Mouse (Mus musculus): ENCODE data around the gene 1700025F22Rik. TPM values are rescaled to one million over a fixed set of nuclear protein-coding genes. Genes with fewer than 3 reads are reported as not detected.
"Not testable (repeated sequence)": the region's sequence is repeated elsewhere in the genome, so short reads cannot be mapped to it uniquely, and the experiment has no call there.

1700025F22Rik gene
- total RNA-seq (2021): not detected
- long read RNA-seq, experiment 1: 0 reads
- long read RNA-seq, experiment 2: 0 reads

DNA sequence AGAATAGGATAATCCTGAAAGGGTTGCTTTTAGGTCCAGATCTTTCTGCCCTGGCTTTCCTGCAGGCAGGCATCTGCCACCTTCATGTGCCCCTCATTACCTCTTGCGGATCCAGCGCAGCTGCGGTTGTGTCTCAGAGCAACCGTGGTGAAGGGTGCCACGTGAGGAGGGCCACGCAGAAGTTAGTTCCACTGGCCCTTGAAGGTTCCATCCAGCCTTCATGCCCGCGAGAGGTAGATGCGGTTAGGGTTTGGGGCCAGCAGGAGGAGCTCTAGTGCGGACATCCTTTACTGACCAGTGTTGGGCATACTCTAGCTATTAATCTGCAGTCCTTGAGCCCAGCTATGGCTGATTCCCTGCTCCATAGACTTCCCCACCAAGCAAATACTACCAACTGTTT is at the start of gene 1700025F22Rik:
Gene 1700025F22Rik (minus strand): TSS at position 149 of the 400 bp plus-strand sequence.
- intact Hi-C loops (cut with DNase I; ENCODE audit: low total_unique reads): no loop called here
- DNase-seq: no peak

DNA sequence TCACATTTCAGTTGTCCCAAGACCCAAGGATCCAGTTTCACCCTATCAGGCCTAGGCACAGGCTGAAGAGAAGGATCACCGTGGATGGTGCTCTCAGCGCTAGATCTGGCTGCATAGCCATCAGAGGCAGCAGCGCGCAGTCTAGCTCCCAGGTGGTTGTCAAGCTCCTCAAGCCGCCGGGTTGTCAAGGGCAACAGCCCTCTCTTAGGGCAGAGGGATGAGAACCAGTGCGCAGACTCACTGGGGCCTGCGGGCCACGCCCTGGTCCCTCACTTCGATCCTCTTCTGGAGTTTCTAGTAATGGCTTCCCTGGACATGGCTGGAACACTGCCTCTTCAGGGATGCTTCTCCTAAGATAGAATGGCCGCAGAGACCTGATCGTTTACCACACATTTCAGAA is 31.4 kb upstream of the 1700025F22Rik start, which contains the start of gene Ms4a13:
Gene Ms4a13 (minus strand): TSS at position 192 of the 400 bp plus-strand sequence.
- intact Hi-C loops (cut with DNase I; ENCODE audit: low total_unique reads): no loop called here
- DNase-seq: no peak

DNA sequence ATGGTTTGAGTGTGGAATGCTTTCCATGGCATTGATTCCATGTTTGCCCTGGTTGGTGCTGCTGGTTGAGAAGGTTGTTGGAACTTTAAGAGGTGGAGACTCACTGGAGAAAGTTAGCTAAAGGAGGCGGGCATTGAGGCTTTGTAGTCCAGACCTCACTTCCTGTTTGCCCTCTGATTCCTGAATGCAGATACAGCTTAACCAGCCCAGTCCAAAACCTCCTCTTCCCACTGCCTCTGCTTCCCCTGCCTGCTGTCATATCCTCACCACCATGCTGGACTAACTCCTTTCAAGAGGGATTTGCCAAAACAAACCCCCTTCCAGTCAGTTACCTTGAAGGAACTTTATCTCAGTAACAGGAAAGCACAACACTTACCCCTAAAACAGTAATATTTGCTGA is 27.4 kb upstream of the 1700025F22Rik start:
- intact Hi-C loops (cut with DNase I; ENCODE audit: low total_unique reads): no loop called here
- no peak for DNase-seq

DNA sequence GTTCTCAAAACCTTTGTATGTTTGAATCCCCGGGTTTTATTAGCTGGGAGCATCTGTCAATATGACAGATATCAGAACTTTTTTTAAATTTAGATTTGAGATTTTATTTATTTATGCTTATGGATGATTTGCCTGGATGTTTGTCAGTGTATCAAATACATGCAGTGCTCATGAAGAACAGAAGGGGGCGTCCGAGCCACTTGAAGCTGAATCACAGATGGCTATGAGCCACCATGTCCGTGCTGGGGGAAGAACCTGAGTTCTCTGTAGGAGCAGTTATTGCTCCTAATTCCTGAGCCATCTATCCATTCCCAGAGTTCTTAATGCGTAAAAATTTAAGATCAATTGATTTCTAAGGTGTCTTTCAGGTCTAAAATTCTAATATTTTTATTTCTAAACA is 19.0 kb upstream of the 1700025F22Rik start:
- DNase-seq: peak; percentile 22
- intact Hi-C loops (cut with DNase I; ENCODE audit: low total_unique reads): no loop called here

DNA sequence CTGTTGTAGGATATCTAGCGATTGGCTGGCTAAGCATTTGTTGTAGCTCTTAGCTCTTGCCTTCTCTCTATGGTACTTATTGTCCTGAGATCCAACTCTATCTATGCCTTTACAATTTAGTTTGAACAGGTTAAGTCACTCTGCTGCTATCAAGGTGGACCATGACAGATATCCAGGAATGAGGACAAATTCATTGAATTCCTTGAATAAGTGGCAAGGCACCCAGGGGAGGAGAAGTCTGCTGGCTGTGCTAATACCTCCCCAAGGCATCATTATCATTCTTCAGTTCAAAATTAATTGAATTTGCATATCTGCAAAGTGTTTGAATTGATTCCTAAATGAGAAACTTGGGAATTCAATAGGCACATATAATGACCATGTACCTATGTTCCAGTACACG is 12.3 kb upstream of the 1700025F22Rik start:
- intact Hi-C loops (cut with DNase I; ENCODE audit: low total_unique reads): no loop called here
- no peak for DNase-seq

DNA sequence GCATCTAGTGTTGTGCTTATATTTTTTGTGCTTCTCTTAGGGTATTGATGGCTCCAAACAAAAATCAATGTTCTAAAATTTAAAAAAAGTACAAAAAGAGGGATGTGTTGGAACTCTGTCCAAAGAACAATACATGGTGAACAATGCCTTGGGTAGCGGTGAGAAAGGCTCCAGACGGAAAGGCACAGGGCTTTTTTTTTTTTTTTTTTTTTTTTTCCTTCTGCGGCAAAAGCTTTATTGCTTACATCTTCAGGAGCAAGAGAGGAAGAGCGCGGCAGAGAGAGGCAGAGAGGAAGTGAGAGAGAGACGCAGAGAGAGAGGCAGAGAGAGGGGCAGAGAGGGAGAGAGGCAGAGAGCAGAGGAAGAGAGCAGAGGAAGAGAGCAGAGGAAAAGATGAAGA is 7.2 kb downstream of the 1700025F22Rik start:
- intact Hi-C loops (cut with DNase I; ENCODE audit: low total_unique reads): not testable (repeated sequence)

DNA sequence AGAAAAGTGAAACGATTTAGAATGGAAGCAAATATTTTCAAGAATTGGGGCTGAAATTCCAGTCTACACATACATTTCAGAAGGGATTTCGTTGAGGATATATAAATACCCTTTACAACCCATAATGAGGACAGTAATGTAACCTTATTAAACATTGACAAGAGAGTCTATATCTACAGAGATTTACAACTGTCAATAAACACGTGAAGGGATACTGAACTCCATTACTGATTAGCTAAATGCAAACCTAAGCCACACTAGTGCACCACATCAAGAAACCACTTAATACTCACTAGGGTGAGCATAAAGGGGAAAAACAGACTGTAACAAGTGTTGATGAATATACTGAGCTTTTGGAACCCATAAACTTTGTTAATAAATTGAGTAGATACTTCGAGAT is 29.8 kb downstream of the 1700025F22Rik start:
- DNase-seq: no peak
- intact Hi-C loops (cut with DNase I; ENCODE audit: low total_unique reads): no loop called here

More for the DNA sequence above, 7.2 kb downstream of the 1700025F22Rik start:
- DNase-seq: not testable (repeated sequence)

DNA sequence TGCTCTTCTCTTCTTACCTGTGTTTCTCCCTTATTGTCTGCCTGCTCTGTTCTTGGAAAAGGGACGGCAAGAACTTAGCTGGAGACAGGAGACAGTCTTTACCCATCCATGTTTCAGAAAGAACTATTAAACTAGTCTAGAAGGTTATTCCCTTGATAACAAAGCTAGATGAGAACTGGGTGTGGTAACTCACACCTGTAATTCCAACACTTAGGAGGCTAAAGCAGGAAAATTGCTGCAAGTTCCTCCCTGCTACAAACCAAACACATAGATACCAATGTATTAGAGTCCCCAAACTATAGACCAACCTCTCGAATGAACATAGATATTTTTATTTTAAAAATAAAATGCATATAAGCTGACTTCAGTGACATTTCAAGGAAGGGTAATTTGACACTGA is 30.3 kb downstream of the 1700025F22Rik start:
- no peak for DNase-seq
- intact Hi-C loops (cut with DNase I; ENCODE audit: low total_unique reads): no loop called here

DNA sequence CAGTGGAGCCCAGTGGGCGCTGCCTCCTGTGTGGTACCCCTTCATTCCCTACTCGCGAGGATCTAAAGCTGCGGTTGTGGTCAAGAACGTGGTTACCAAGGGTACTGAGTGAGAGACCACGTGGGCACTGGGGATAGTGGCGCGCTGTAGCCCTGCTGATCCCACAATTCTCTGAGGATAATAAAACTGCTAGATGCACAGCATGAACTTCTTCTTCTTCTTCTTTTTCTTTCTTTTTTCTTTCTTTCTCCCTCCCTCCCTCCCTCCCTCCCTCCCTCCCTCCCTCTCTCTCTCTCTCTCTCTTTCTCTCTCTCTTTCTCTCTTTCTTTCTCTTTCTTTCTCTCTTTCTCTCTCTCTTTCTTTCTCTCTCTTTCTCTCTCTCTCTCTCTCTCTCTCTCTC is 34.3 kb downstream of the 1700025F22Rik start, which contains the start of gene 1700017D01Rik:
Gene 1700017D01Rik (minus strand): TSS at position 101 of the 400 bp plus-strand sequence.
- DNase-seq; intact Hi-C loops (cut with DNase I; ENCODE audit: low total_unique reads): not testable (repeated sequence)

DNA sequence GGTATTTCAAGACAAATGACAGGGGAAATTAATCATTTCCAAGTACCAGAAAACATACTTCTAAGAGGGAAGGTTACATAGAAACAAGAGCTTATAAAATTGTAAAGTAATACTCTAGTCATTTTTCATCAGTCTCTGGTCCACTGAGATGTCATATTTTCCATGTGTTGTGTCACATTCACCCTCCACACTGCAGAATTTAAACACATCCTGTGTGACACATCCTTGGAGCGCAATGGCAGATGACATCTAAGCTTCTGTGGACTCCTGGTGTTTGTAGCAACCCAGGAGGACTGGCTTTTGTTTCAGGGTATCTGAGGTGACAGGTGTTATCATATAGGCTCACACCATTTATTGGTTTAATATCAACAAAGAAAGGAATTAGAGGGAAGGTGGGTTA is 35.4 kb downstream of the 1700025F22Rik start:
- no peak for DNase-seq
- intact Hi-C loops (cut with DNase I; ENCODE audit: low total_unique reads): no loop called here

DNA sequence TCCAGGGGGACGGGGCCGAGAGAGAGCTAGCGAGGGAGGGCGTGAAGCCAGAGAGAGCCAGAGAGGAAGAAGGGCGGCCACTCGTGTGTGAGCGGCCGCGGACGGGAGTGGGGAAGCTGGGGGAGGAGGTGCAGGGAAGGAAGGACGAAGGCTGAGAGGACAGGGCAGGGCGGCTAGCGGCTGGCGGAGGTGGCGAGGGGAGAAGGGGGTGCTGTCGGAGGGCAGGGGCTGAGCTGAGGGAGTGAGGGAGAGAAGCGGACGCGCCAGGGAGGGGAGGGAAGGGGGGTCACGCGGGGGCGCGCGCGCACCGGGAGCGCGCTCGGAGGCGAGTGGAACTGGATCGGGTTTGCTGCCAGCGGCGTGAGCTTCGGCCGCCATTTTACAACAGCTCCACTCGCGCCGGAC is 44.1 kb downstream of the 1700025F22Rik start:
- peak; percentile 8 for DNase-seq
- intact Hi-C loops (cut with DNase I; ENCODE audit: low total_unique reads): not testable (repeated sequence)

DNA sequence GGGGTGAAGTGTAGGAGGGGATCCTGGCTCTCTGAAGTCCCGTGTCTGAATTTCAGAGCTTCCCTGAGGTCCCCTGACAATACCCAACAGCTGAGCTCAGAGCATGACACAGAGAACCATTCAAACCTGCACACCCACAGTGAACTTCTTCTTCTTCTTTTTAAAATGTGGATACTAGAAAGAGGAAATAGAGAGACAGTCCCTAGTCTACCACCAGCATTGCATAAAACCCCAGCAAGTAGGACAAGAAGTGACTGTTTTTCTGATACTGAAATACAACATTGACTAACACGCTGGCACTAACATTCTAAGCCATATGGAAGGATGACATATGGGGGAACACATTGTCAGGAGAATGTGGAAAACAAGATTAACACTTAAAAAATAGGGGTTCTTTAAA is 45.8 kb downstream of the 1700025F22Rik start:
- intact Hi-C loops (cut with DNase I; ENCODE audit: low total_unique reads): no loop called here
- DNase-seq: no peak

DNA sequence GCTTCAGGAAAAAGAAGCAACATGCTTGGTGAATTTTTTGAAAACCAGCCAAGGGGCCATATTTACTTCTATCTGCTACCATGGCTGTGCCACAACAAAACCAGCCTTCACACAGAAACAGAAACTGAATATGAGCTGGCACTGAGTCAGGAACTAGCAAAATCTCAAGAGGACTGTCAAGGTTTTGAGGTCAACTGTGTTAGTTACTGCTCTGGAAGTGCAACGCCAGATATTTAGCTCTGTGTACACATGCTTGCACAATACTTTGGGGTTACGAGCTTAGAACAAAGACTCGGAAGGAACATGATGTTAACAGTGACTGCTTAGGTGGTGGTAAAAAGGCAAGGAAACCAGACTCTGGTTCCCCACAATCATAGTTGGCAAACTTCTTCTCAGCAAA is 57.4 kb downstream of the 1700025F22Rik start:
- DNase-seq: no peak
- intact Hi-C loops (cut with DNase I; ENCODE audit: low total_unique reads): no loop called here

DNA sequence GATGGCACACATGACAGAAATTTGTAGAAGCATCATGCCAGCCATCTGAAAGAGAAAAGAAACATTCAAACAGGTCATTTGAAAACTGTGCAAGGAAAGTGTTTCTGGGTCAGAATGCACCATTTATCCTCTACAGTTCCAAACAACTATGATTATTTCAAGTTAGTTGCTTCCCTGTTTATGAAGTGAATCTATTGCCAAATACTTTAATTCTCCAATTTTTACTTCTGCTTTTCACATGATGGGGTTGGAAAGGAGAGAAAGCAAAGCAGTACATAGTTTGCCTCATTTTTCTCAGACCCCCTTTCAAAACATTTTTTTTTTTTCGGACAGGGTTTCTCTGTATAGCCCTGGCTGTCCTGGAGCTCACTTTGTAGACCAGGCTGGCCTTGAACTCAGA is 63.2 kb downstream of the 1700025F22Rik start:
- intact Hi-C loops (cut with DNase I; ENCODE audit: low total_unique reads): no loop called here
- DNase-seq: no peak

DNA sequence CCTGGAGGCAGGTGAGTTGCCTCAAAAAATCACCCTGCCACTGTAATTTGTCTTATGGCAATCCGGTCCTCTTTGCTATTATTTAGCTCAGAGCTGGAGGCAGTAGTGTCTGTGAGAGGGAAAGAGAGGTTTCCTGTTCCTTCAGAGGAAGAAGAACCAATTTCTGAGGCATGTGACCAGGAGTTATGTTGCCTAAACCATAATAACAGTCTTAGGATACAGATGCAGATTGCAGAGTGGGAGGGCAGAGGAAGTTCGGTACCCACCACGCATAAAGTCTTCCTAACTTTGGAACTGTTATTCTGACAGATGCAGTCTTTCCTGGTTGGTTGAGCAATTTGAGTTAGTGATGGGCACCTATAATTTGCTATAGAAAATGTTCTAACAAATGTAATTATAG is 66.7 kb downstream of the 1700025F22Rik start:
- DNase-seq: no peak
- intact Hi-C loops (cut with DNase I; ENCODE audit: low total_unique reads): no loop called here

DNA sequence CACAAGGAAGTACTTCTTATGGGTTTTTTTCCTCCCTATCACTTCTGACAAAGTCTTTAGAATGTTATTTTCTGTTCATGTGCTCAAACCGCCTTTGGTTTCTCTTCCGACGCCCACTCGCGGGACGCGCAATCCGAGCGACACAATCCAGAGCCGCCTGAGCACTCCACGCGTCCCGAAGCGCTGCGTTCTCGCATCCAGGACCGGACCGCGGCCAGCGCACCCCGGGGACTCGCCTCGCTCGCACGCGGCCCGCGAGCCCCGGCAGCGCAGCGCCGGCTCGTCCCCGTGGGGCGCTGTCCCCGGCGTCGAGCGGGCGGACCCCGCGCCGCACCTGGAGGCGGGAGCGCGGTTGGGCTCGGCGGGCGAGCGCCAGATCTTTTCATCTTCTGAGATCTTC is 73.0 kb downstream of the 1700025F22Rik start:
- intact Hi-C loops (cut with DNase I; ENCODE audit: low total_unique reads); DNase-seq: not testable (repeated sequence)

Other genes with a start within 250 kb of the 1700025F22Rik start
- gene Zp1, start 244.7 kb downstream of the 1700025F22Rik start, total RNA-seq (2021): under 1 TPM in 1 of 2 experiments, not detected in 1; 0.51 TPM
- gene Ptgdr2, start 228.2 kb downstream of the 1700025F22Rik start, total RNA-seq (2021): under 1 TPM in 1 of 2 experiments, not detected in 1; 0.08 TPM
- 10 to 100 TPM; 17.7 to 25.7 TPM for gene Ccdc86, start 216.1 kb downstream of the 1700025F22Rik start, total RNA-seq (2021)
- gene Ms4a10, start 190.7 kb downstream of the 1700025F22Rik start, total RNA-seq (2021): not detected
- gene Ms4a15, start 172.1 kb downstream of the 1700025F22Rik start, total RNA-seq (2021): not detected
- not detected for gene Ms4a18, start 147.3 kb downstream of the 1700025F22Rik start, total RNA-seq (2021)
- gene Ms4a8a, start 84.2 kb downstream of the 1700025F22Rik start, total RNA-seq (2021): under 1 TPM; 0.71 to 0.78 TPM
- gene 1700017D01Rik, start 34.4 kb downstream of the 1700025F22Rik start, total RNA-seq (2021): under 1 TPM in 1 of 2 experiments, not detected in 1; 0.23 TPM
- not detected for gene Ms4a13, start 31.4 kb upstream of the 1700025F22Rik start, total RNA-seq (2021)
- gene Ms4a12, start 67.1 kb upstream of the 1700025F22Rik start, total RNA-seq (2021): not detected
- under 1 TPM in 1 of 2 experiments, not detected in 1; 0.10 TPM for gene Ms4a1, start 100.9 kb upstream of the 1700025F22Rik start, total RNA-seq (2021)
- gene Ms4a5, start 118.6 kb upstream of the 1700025F22Rik start, total RNA-seq (2021): not detected
- gene Ms4a14, start 149.1 kb upstream of the 1700025F22Rik start, total RNA-seq (2021): under 1 TPM in 1 of 2 experiments, not detected in 1; 0.06 TPM
- gene Ms4a7, start 170.8 kb upstream of the 1700025F22Rik start, total RNA-seq (2021): 1 to 10 TPM in 1 of 2 experiments, under 1 TPM in 1; 0.82 to 1.3 TPM
- gene Ms4a4a, start 210.2 kb upstream of the 1700025F22Rik start, total RNA-seq (2021): 1 to 10 TPM; 4.5 to 7.7 TPM
- gene Ms4a4c, start 239.4 kb upstream of the 1700025F22Rik start, total RNA-seq (2021): not detected